Mouse (Mus musculus) forelimb bud, embryonic 11.5 days (tissue): ENCODE data around the gene 9130008F23Rik.

Source experiments
- DNase-seq: peaks from one replicate; pipeline ENCODE4 v3.0.0-alpha.2; 2012; ENCODE audit warnings: low read depth, low spot score

The 9130008F23Rik gene

DNA sequence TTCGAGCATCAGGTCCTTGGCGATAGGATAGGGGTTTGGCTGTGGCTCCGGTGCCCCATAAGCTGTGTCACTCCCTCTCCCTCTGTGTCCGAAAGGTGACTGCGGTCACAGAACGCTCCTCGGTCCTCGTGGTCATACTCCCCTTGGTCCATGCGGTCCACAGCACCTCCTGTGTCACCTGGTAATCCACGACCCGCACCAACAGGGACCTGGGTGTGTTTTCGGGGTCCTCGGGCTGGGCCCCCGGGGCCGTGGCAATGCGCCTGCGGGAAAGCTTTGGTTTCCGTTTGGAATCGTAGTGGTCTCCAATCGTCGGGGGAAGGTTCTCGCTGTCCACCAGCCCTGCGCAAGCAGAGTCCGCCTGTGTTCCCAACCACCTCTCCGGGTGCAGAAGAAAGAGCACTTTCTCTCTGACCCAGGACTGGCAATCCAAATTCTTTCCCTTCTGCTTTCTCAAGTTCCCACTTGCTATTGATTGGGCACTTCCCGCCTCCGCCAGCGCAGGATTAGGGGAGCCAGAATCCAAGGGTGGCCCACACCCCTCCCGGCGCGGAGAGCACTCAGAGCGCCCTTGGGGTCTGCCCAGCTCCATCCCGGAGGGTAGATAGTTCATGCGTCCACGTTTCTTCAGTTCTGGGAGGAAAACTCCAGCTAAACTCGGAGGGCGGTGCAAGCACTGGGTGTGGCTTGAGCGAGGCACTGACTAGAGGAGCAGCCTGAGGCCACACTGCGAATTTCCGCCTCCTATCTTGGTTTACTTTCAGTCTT, at the start of gene 9130008F23Rik:
Gene 9130008F23Rik (minus strand): TSS at position 636 of the 768 bp plus-strand sequence.
- DNase-seq = peak; percentile 27

DNA sequence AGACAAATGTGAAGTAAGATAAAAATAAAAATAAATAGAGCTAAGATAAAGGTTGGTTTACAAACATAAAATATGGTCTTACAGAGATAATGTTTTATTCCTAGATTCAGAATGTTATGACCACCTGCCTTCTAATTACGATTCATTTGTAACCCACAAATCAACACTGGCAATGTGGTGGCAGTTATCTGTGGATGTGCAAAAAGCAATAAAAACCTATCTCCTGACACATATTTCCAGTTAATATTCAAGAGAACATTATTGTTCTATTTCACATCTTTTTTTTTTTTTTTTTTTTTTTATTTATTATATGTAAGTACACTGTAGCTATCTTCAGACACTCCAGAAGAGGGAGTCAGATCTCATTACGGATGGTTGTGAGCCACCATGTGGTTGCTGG, 35.1 kb upstream of the 9130008F23Rik start:
- DNase-seq = no peak

DNA sequence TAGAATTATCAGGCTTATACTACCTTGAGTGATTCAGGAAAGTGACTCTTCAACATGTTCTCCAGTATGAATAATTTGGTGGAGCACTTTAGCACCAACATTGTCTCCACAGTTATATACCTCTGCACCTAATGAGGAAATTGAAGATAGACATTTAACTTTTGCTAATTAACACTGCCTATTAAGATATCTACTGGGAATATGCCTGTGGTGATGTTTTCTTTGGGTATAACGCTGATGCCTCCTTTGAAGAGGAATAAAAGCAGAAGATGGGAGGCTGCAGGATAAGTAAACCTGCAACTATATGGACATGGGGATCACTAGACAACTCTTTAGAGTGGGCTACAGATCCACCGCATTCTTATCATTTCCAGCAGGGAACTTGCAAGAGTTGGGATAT, 33.9 kb upstream of the 9130008F23Rik start, which contains the start of gene Glyatl3:
Gene Glyatl3 (minus strand): TSS at position 101 of the 400 bp plus-strand sequence.
- DNase-seq = no peak

DNA sequence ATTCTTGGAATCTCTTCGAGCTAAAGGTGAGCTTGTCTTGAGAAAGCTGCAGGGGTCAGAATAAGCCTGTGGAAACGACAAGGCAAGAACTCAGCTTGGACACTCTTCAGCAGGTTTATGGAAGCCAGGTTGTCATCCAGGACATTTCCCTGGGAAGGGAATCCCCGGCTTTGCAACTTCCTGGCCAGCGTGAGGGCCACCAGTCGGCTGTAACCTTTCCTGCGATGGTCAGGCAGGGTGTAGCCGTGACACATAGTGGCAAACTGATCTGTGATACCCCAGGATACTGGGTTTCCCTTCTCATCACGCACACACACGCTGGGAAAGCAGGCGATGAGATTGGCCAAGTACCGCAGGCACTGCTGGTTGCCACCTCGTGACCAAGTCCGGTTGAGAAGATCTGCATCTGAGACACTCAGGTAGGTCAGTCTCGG, 24.4 kb upstream of the 9130008F23Rik start:
- no peak for DNase-seq

DNA sequence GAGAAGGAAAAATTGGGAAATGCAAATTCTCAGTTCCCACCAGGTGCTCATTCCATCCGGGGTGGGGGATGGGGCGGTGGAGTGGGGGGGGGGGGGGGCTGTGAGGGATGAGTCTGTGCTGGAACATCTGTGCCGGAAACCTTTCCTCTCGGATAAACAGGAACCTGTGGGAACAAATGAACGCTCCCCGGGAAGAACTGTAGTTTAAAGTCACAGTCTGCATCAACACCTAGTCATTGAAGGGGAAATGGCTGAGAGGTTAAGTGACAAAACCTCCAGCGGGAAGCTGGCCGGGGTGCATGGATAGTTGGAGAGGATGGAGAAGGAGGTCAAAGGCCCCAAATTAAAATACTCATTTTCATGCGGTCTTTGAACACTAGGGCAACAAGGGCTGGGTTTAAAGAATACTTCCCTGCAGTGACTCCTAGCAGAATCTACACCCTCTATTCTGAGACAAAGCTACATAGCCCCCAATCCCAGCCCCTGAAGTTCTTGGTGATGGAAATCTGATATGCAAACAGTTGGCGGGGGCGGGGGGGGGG, 23.8 kb upstream of the 9130008F23Rik start:
- no peak for DNase-seq

DNA sequence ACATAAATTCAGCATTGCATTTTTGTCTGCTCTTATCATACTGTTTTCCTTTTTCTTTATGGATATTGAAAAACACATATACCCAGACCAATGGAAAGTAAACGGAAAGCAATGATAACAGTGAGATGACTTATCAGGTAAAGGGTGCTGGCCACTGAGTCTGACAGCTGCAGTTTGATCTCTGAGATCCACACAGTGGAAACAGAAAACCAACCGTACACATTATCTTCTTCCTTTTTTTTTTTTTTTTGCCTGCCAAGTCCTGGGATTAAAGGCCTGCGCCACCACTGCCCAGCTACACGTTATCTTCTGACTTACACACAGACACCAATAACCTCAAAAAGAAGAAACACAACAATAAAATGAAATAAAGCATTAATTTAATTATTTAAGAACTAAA, 23.0 kb upstream of the 9130008F23Rik start:
- no peak for DNase-seq

DNA sequence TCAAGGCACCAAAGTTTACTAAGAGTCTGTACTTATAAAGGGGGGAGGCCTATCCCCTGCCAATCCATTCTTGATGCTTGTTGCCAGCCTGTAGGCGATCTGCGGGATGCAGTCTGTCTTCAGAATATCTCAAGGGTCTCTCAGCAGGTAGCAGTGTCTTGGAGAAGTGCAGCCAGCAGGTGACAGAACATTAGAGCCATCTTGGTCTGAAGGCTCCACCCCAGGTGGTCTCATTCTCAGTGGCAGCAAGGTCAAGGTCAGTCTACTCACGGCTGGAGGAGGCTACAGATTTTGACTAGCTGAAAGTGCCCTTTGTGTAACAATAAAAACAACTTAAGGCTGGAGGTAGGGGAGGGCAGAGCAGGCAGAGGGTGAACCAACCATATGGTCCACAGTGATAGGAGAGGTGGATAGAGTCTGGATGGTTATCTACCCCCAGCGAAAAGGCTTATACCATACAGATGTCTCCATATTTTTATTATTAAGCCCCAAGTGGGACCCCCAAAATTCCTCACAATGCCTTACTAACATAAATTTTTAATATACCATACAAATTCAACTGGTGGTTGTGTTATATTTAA, 19.5 kb upstream of the 9130008F23Rik start:
- DNase-seq = no peak

DNA sequence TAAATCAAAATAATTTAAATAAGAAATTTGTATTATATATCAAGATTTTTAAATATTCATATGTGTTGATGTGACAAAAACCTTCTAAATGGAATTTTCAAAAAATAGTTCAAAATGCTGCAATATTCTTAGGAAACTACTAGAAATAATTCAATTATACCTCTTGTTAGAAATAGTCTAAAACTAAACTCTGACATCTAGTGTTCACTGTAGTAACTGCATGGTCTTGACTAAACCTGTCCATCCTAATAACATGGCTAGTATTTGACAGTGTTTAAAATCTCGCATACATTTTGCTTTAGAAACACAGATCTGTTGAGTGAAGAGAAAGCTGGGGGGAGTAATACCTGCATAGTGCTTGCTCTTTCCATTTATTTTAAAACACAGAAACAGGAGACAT, 16.5 kb upstream of the 9130008F23Rik start:
- DNase-seq = no peak

DNA sequence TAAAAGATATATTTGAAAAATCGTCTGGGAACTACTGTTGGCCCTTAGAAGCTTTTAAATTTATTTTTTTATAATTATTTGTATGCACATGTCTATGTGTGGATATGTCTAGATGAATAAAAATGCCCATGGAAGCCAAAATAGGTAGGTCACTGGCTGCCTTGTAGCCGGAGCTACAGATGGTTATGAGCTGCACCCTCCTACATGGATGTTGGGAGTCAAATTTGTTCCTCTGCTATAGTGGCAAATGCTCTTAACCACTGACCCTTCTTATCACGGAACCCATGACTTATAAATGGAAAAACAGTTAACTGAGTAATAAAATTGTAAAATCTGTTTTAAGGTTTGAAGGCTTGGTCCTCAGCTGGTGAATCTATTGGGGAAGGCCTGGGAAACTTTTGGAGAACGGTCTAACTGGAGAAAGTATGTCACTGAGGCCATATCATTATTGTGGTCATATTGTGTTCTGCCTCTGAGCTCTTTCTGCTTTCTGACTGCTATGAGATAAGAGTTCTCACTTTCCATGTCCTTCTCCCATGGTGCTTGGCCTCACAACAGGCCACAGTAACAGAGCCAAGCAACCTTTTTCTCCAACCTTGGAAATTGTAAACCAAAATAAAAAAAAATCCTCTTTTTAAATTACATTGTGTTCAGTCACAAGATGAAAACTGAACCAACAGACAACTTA, 7.6 kb upstream of the 9130008F23Rik start:
- no peak for DNase-seq

DNA sequence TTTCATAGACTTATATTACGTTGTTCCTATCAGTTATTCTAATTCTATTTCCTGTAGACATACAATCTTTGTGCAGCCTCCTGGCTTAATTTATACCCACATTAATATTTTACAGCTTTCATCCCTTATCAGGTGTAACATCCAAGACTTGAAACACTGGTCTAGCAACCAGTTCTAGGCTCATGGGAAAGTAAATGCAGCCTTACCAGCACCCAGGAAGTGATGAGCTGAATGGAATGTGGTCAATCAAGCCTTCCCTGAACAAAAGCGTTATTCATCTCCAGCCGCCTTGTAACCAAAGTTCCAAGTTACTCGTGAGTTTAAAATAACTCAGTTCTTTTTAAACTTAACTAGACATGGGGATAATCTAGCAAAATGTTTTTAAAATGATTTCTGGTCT, 4.8 kb upstream of the 9130008F23Rik start:
- DNase-seq = no peak

DNA sequence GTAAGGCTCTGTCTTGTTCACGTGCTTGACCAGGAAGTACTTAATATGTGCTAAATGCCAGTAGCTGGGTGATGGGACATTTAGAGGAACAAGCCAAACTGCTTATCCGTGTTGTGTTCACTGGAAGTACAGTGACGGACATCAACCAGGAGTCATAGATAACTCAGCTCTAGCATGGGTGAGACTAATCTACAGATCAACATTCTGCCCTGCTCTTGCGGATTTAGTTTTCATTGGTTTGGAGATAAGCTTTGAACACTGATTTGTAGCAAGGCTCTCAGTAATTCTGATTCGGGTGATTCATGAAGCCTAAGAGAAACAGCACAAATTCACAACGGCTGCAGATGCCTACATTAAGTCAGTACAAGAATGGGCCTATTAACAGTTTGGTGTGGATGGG, 1.8 kb upstream of the 9130008F23Rik start:
- DNase-seq = no peak

DNA sequence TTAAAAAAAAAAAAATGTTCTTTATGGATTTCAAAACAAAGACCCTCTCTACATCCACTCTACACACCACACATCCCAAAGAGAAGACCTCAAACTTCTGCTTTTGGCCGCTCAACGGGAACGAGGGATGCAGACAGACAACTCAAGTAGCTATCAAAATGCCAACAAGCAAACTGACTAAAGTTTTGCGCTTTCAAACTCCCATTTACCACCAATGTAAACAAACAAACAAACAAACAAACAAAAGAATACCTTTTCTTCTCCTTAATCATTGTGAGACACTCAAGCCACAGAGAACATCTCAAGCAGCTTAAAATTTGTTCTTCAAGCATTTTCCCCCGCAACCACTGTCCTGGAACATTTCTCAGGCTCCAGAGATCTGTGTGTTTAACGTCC, 833 bp downstream of the 9130008F23Rik start:
- no peak for DNase-seq

DNA sequence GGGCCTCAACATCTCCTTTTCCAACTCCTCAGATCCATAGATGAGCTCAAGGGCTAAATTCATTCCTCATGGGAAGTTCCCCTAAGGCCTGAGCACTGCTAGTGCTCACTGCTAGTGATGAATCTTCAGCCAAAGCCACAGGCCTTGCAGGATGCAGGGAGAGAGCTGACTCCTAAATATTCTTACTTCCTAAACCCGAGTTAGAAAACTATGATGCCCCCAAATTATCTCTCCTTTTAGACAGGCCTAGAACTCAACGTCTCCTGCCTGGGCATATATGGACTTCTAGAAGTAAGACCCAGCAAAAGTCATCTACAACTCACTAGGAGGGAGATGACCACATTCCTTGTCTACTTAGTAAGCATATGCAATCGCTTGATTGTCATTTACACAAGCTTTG, 2.6 kb downstream of the 9130008F23Rik start:
- DNase-seq = no peak

DNA sequence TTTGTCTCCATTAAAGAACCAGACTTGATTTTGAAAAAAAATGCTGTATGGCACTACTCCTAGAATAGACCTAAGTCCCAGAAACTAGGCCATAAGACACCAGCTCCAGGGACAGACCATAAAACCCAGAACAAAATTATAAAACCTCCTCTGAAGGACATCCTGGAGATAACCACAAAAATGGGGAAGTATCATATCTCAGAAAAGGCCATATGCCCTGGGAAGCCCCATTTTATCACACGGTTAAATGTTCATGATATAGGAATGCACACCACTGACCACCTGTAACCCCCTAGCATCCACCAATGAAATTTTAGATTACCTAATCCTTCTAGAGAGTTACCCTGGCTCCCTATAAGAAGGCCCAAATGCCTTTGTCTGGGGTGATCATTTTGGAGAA, 4.8 kb downstream of the 9130008F23Rik start:
- no peak for DNase-seq

DNA sequence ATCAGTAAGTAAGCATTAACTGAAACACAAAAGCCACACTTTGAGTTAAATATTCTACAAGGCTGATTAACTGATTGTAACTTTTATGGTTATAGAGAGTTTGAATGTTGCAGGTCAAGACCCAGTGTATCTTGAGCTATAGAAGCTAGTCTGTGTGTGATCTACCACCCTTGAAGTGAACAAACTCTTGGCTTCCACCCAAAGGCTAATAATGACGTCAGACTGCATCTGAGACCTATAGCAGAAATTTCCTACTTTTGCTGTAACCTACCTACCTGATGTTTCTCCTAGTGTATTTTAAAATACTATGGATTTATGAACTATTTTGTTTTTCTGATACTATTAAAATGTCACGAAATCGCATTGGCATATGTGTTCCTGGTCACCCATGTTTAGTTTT, 5.7 kb downstream of the 9130008F23Rik start:
- DNase-seq = no peak

DNA sequence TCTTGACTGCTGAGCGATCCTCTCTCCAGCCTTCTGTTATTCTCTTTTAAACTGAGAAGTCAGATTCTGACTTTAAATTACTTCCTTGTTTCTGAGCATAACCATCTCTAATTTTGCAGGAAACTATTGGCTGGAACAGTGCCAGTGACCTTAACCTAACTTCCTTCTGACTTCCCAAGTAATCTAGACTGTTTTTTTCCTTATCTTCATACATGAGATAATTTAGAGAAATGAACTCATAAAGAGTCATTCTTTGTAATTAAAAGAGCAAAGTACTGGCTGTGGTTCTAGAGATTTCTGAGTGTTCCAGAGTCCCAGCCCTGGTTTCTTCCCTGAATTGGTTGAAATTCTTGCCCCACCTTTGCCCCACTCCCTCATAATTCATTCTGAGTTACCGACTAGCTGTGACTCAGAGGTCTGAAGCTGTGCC, 6.8 kb downstream of the 9130008F23Rik start:
- DNase-seq = no peak

DNA sequence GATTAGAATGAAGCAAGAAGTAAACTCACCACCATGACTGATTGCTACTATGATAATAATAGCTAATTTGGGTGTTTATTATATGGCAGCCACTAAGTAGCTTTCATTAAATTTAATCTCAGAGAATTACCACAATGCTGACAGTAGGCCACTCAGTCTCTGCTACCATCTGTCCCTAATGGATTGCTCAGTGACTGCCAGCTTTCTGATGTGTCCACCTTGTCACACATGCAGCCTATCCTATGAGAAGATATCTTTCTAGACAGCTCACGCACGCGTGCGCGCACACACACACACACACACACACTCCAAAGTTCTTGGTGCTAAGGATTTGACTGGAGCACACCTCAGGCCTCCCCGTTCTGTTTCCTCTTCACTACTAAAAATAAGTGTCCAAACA, 7.7 kb downstream of the 9130008F23Rik start:
- DNase-seq = no peak

DNA sequence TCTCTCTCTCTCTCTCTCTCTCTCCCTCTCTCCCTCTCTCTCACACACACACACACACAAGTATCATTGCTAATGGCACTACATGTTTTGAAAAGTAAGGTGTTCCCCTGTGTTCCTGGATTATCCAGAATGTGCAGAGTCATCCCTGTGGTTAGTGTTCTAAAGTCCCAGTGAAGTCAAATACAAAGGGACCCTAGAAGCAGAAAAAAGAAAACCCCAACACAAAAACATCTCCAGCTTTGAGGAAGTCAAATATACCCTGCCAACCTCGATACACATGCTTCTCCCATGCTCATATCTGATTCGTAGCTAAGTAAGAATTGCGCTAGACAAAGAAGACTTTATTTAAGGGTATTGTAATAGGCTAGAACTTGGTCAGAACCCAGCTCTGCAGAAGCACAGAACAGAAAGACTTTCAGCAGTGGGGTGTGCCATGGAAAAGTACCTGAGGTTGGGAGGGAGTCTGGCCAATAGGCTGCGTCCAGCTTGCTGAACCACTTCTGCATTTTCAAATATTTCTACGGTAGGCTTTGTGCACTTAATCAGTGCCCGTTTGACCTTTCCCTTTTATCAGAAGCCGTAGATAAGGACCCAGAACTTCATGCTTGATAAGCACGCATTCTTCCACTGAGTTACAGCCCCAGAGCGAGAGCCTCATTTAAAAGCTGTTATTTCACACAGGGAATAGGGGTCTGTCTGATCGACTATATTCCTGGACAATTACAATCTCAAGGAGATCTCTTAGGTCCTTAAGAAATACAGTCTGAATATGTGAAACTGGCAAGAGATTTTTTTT, 11.2 kb downstream of the 9130008F23Rik start:
- no peak for DNase-seq

DNA sequence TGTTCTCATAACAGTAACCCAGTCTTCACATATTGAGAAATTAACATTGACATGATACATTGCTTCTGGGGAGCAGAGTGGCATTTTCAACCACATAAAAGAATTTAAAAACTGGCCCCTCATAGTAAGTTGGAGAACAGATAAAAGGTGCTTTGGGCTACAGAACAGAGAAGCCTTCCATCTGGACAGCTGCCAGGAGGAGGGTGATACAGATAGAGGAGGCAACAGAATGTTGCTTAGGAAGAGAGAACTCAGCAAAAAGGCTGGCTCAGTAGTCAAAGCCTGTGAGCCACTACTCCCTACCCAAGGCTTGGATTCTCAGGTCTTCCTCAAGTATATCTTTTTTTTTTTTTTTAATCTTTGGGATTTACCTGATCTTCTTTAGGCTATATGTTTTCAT, 25.3 kb downstream of the 9130008F23Rik start:
- DNase-seq = no peak

DNA sequence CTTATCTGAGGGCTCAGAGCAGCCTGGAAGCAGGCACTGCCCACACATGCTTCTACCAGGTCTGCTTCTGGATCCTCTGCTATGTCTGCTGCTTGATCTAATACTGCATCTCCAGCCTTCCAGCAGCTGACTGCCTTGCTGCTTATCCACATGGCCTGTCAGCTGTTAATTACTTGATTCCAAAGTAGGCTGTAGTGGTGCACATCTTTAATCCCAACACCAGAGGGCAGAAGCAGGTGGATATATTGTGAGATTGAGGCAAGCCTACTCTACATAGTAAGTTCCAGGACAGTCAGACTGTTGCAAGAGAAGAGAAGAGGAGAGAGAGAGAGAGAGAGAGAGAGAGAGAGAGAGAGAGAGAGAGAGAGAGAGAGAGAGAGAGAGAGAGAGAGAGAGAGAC, 43.1 kb downstream of the 9130008F23Rik start:
- DNase-seq = no peak

DNA sequence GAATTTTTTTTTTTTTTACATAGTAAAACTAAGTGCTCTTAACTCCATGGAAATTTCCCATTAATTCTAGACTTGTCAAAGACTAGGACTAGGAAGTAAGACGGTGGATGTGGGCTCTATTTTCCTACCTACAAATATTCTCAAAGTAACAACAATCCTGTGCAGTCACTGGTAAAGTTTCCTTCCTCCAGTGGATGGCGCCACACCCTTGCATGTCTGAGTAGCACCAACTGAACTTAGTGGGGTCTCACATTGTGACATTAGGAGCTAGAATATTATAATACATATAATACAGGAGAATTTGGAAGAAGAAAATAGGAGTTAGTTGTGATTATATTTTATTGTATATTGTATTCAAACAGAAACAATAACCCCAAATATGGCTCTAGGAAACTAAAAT, 48.5 kb downstream of the 9130008F23Rik start:
- DNase-seq = no peak
